Mouse (Mus musculus): ENCODE data around the gene Ifit1bl1. TPM values are rescaled to one million over a fixed set of nuclear protein-coding genes. Genes with fewer than 3 reads are reported as not detected.

Ifit1bl1 gene
- polyA plus RNA-seq, 1 experiment from 2014 or later = not detected

GRCm38 (mm10) chr19:34553021-34553420 lies 48.7 kb downstream of the Ifit1bl1 start:
- WGBS = 69% methylated on average over 6 of the region's 6 CpGs

GRCm38 (mm10) chr19:34551981-34552380 lies 49.8 kb downstream of the Ifit1bl1 start:
- Histone ChIP-seq H3K4me3 (no peak overlapping the region), H3K36me3 (no peaks in the 10 kb centered on the region), H3K9me3 (no peaks in the 10 kb centered on the region), H3K27ac (no peak overlapping the region), H3K4me1 (replicated peaks) (peaks cover 5% of the 10 kb centered on the region; the same call in 1 of the 2 replicates), H3K27me3 (ENCODE audit: insufficient read depth, poor library complexity, severe bottlenecking) (no peaks in the 10 kb centered on the region)
- 78% methylated on average over 5 of the region's 5 CpGs for WGBS
- DNase-seq (ENCODE audit: low spot score) = no peak

More at GRCm38 (mm10) chr19:34553021-34553420, 48.7 kb downstream of the Ifit1bl1 start:
- Histone ChIP-seq H3K9me3 (no peaks in the 10 kb centered on the region), H3K27ac (no peak overlapping the region), H3K4me3 (no peak overlapping the region), H3K27me3 (ENCODE audit: insufficient read depth, poor library complexity, severe bottlenecking) (no peaks in the 10 kb centered on the region), H3K36me3 (no peaks in the 10 kb centered on the region), H3K4me1 (replicated peaks) (peaks cover 5% of the 10 kb centered on the region; the same call in 1 of the 2 replicates)
- no peak for DNase-seq (ENCODE audit: low spot score)

- Histone ChIP-seq H3K4me3 (peak within 1 kb of the TSS; percentile 56), H3K27me3 (ENCODE audit: insufficient read depth, poor library complexity, severe bottlenecking) (no peaks in the 10 kb centered on the region), H3K9me3 (no peaks in the 10 kb centered on the region), H3K4me1 (replicated peaks) (peaks cover 5% of the 10 kb centered on the region; the same call in 1 of the 2 replicates), H3K36me3 (no peaks in the 10 kb centered on the region), H3K27ac (peak within 1 kb of the TSS; percentile 85)
- WGBS = under 1% methylated on average over 22 of the region's 22 CpGs
- peak; percentile 76 for DNase-seq (ENCODE audit: low spot score)
Observed at GRCm38 (mm10) chr19:34550534-34551223, 51.1 kb downstream of the Ifit1bl1 start, which contains the start of gene Ifit2. Gene Ifit2 (plus strand): TSS chr19:34550694.

- Histone ChIP-seq H3K4me1 (replicated peaks) (peaks cover 5% of the 10 kb centered on the region; the same call in 1 of the 2 replicates), H3K4me3 (peak overlapping the region; percentile 56), H3K27me3 (ENCODE audit: insufficient read depth, poor library complexity, severe bottlenecking) (no peaks in the 10 kb centered on the region), H3K27ac (peak overlapping the region; percentile 85), H3K9me3 (no peaks in the 10 kb centered on the region), H3K36me3 (no peaks in the 10 kb centered on the region)
- no peak for DNase-seq (ENCODE audit: low spot score)
- WGBS = 33% methylated on average over 4 of the region's 4 CpGs
Observed at GRCm38 (mm10) chr19:34550205-34550533, 51.6 kb downstream of the Ifit1bl1 start.

- H3K36me3 ChIP-seq = no peaks in the 10 kb centered on the region
- H3K27me3 ChIP-seq (ENCODE audit: insufficient read depth, poor library complexity, severe bottlenecking) = no peaks in the 10 kb centered on the region
- DNase-seq (ENCODE audit: low spot score) = peak; percentile 74
- no peak overlapping the region for H3K27ac ChIP-seq
- no peaks in the 10 kb centered on the region for H3K9me3 ChIP-seq
- H3K4me3 ChIP-seq = no peak overlapping the region
- WGBS = 38% methylated on average over 7 of the region's 7 CpGs
- H3K4me1 ChIP-seq (replicated peaks) = peaks cover 5% of the 10 kb centered on the region; the same call in 1 of the 2 replicates
Observed at GRCm38 (mm10) chr19:34547976-34548375, 53.8 kb downstream of the Ifit1bl1 start.

- H3K36me3 ChIP-seq = no peaks in the 10 kb centered on the region
- no peaks in the 10 kb centered on the region; the same call in 1 of the 2 replicates for H3K4me1 ChIP-seq (replicated peaks)
- no peak for DNase-seq (ENCODE audit: low spot score)
- WGBS = 93% methylated on average over 4 of the region's 4 CpGs
- no peaks in the 10 kb centered on the region for H3K9me3 ChIP-seq
- no peak overlapping the region for H3K27ac ChIP-seq
- no peak overlapping the region for H3K4me3 ChIP-seq
- no peaks in the 10 kb centered on the region for H3K27me3 ChIP-seq (ENCODE audit: insufficient read depth, poor library complexity, severe bottlenecking)
Observed at GRCm38 (mm10) chr19:34546211-34546610, 55.5 kb downstream of the Ifit1bl1 start.

Other genes with a start within 250 kb of the Ifit1bl1 start
- 0.24 and 0.37 TPM in 2 replicates for gene Ch25h, start 126.8 kb downstream of the Ifit1bl1 start, polyA plus RNA-seq (2016; fragmentation: Nextera tagmentation; extraction: Ambion mirVana)
- 21.9 and 23.2 TPM in 2 replicates for gene Lipa, start 74.5 kb downstream of the Ifit1bl1 start, polyA plus RNA-seq (2016; fragmentation: Nextera tagmentation; extraction: Ambion mirVana)
- 2.1 and 4.3 TPM in 2 replicates for gene Ifit2, start 51.3 kb downstream of the Ifit1bl1 start, polyA plus RNA-seq (2016; fragmentation: Nextera tagmentation; extraction: Ambion mirVana)
- 0.20 and 0.41 TPM in 2 replicates for gene Ifit3, start 18.4 kb downstream of the Ifit1bl1 start, polyA plus RNA-seq (2016; fragmentation: Nextera tagmentation; extraction: Ambion mirVana)
- gene Ifit3b, start 6.0 kb upstream of the Ifit1bl1 start, polyA plus RNA-seq (2016; fragmentation: Nextera tagmentation; extraction: Ambion mirVana) = not detected in 2 replicates
- gene Ifit1bl2, start 38.8 kb upstream of the Ifit1bl1 start, polyA plus RNA-seq (2016; fragmentation: Nextera tagmentation; extraction: Ambion mirVana) = 0.04 TPM in 1 of 2 replicates, not detected in the other
- 0.16 TPM in 1 of 2 replicates, not detected in the other for gene Ifit1, start 38.9 kb upstream of the Ifit1bl1 start, polyA plus RNA-seq (2016; fragmentation: Nextera tagmentation; extraction: Ambion mirVana)
- 0.75 and 1.4 TPM in 2 replicates for gene Slc16a12, start 145.3 kb upstream of the Ifit1bl1 start, polyA plus RNA-seq (2016; fragmentation: Nextera tagmentation; extraction: Ambion mirVana)